Mouse (Mus musculus): Measurements from ENCODE around the gene Dlg1. TPM values are rescaled to one million over a fixed set of nuclear protein-coding genes. Genes with fewer than 3 reads are reported as not detected.
A peak's percentile ranks its signal among the peaks of the same experiment; 100 is the strongest.

Dlg1 gene
- polyA plus RNA-seq, 1 experiment from 2014 or later: 8.8 TPM

GRCm38 (mm10) chr16:31883902-31884301, 220.7 kb downstream of the Dlg1 start:
- Histone ChIP-seq H3K9ac (no peak overlapping the region), H3K4me1 (replicated peaks) (peaks cover 12% of the 10 kb centered on the region), H3K27ac (no peak overlapping the region), H3K27me3 (0 out of 2 replicates have a peak, but pooled peaks cover 4% of the 10 kb centered on the region), H3K4me2 (peak overlapping the region; percentile 41; the same call in 1 of the 2 replicates), H3K4me3 (replicated peaks) (no peak overlapping the region), H3K9me3 (replicated peaks) (no peaks in the 10 kb centered on the region), H3K36me3 (no peaks in the 10 kb centered on the region)
- 12% methylated on average over 6 of the region's 6 CpGs for WGBS (ENCODE audit: insufficient replicate concordance)
- ATAC-seq (ENCODE audit: low read depth) (peak; percentile 29; the same call in 1 of the 2 replicates), DNase-seq (no peak)

DNA sequence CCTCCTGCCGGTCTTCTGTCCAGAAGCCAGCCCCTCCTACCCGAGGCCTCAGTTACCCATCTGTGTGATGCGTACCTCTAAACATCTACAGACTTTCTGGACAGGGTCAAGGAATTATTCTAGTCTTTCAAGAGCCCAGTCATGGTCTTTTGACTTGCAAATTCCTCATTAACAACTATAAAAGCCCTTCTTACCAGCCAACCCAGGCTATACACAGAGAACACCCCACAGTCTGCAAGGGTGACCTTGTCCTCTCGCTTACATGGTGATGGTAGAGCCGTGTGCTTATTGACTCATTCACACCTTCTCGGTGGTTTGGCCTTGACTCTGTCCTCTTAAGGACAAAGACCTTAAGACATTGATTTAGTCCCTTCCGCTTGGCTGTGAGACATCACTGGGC, 227.7 kb downstream of the Dlg1 start:
- no peak overlapping the region for H3K4me2 ChIP-seq
- no peaks in the 10 kb centered on the region for H3K9me3 ChIP-seq (replicated peaks)
- no peaks in the 10 kb centered on the region for H3K36me3 ChIP-seq
- no peak overlapping the region for H3K27ac ChIP-seq
- H3K4me1 ChIP-seq (replicated peaks): no peaks in the 10 kb centered on the region
- no peak overlapping the region for H3K4me3 ChIP-seq (replicated peaks)
- no peak for DNase-seq
- whole genome bisulfite sequencing (ENCODE audit: insufficient replicate concordance): 65% methylated on average over 7 of the region's 7 CpGs
- H3K9ac ChIP-seq: no peak overlapping the region
- no peak for ATAC-seq (ENCODE audit: low read depth)
- no peaks in the 10 kb centered on the region for H3K27me3 ChIP-seq

GRCm38 (mm10) chr16:31893396-31894141, 230.3 kb downstream of the Dlg1 start:
- Histone ChIP-seq H3K27me3 (no peaks in the 10 kb centered on the region), H3K4me2 (no peak overlapping the region), H3K9ac (no peak overlapping the region), H3K4me3 (replicated peaks) (no peak overlapping the region), H3K4me1 (replicated peaks) (peaks cover 7% of the 10 kb centered on the region; the same call in 1 of the 2 replicates), H3K9me3 (replicated peaks) (no peaks in the 10 kb centered on the region), H3K27ac (no peak overlapping the region), H3K36me3 (no peaks in the 10 kb centered on the region)
- 72% methylated on average over 5 of the region's 5 CpGs for WGBS (ENCODE audit: insufficient replicate concordance)
- no peak for DNase-seq
- ATAC-seq (ENCODE audit: low read depth): no peak

GRCm38 (mm10) chr16:31896971-31897774, 233.9 kb downstream of the Dlg1 start:
- DNase-seq: peak; percentile 8
- Histone ChIP-seq H3K9me3 (replicated peaks) (no peaks in the 10 kb centered on the region), H3K4me1 (replicated peaks) (peaks cover 7% of the 10 kb centered on the region; the same call in 1 of the 2 replicates), H3K27me3 (no peaks in the 10 kb centered on the region), H3K9ac (no peak overlapping the region), H3K4me2 (peak overlapping the region; percentile 46), H3K27ac (no peak overlapping the region), H3K4me3 (replicated peaks) (no peak overlapping the region), H3K36me3 (no peaks in the 10 kb centered on the region)
- no peak for ATAC-seq (ENCODE audit: low read depth)
- WGBS (ENCODE audit: insufficient replicate concordance): 17% methylated on average over 29 of the region's 29 CpGs

GRCm38 (mm10) chr16:31898546-31899326, 235.5 kb downstream of the Dlg1 start:
- Histone ChIP-seq H3K9me3 (replicated peaks) (no peaks in the 10 kb centered on the region), H3K9ac (no peak overlapping the region), H3K27me3 (no peaks in the 10 kb centered on the region), H3K4me3 (replicated peaks) (no peak overlapping the region), H3K4me1 (replicated peaks) (peaks cover 7% of the 10 kb centered on the region; the same call in 1 of the 2 replicates), H3K27ac (no peak overlapping the region), H3K36me3 (no peaks in the 10 kb centered on the region), H3K4me2 (no peak overlapping the region)
- ATAC-seq (ENCODE audit: low read depth) (no peak), DNase-seq (no peak)
- 77% methylated on average over 18 of the region's 18 CpGs for WGBS (ENCODE audit: insufficient replicate concordance)

- H3K27ac ChIP-seq: no peak overlapping the region
- H3K4me1 ChIP-seq (replicated peaks): peaks cover 19% of the 10 kb centered on the region
- no peaks in the 10 kb centered on the region for H3K36me3 ChIP-seq
- no peak overlapping the region for H3K9ac ChIP-seq
- 70% methylated on average over 1 of the region's 1 CpGs for WGBS (ENCODE audit: insufficient replicate concordance)
- no peak for DNase-seq
- no peak overlapping the region for H3K4me3 ChIP-seq (replicated peaks)
- peaks cover 7% of the 10 kb centered on the region; the same call in 1 of the 2 replicates for H3K27me3 ChIP-seq
- ATAC-seq (ENCODE audit: low read depth): no peak
- H3K4me2 ChIP-seq: no peak overlapping the region
- no peaks in the 10 kb centered on the region for H3K9me3 ChIP-seq (replicated peaks)
Observed at GRCm38 (mm10) chr16:31901886-31902285, 238.6 kb downstream of the Dlg1 start.

DNA sequence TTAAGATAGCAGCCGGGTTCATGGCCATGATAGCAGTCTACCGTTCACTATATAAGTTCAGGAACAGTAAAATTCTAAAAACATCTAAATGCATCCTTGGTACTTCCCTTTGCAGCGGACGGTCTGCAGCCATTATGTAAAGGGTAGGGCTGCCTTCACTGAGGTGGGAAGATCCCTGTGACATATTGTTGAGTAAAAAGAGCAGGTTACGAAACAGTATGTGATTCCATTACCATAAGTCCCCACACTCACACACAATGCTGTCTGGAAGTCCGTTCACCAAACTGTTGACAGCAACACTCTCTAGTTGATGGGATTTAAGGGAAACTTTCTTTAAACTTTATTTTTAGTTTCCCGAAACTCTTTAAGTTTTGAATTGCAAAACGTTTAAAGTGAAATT, 240.0 kb downstream of the Dlg1 start:
- Histone ChIP-seq H3K36me3 (no peaks in the 10 kb centered on the region), H3K27me3 (peaks cover 7% of the 10 kb centered on the region; the same call in 1 of the 2 replicates), H3K4me3 (replicated peaks) (no peak overlapping the region), H3K4me2 (no peak overlapping the region), H3K9ac (no peak overlapping the region), H3K27ac (no peak overlapping the region), H3K9me3 (replicated peaks) (no peaks in the 10 kb centered on the region), H3K4me1 (replicated peaks) (peaks cover 13% of the 10 kb centered on the region)
- no peak for ATAC-seq (ENCODE audit: low read depth)
- 70% methylated on average over 8 of the region's 8 CpGs for WGBS (ENCODE audit: insufficient replicate concordance)
- DNase-seq: no peak

DNA sequence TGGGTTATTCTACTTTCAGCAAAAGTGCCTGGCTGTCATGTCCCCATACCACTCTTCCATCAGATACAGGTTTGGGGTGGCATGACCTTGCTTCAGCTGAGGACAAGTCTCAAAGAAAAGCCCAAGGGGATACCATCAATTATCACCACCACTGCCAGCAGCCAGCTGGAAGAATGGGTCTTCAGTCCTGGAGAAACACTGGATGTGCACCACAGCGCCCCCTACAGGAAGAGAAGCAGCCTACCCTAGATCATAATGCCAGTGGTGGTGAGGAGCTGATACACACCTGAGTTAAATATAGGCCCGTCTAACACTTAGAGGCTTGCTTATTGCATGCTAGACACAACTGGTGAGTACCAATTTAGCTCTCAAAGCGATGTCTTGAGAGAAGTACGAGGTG, 242.1 kb downstream of the Dlg1 start:
- ATAC-seq (ENCODE audit: low read depth): no peak

DNA sequence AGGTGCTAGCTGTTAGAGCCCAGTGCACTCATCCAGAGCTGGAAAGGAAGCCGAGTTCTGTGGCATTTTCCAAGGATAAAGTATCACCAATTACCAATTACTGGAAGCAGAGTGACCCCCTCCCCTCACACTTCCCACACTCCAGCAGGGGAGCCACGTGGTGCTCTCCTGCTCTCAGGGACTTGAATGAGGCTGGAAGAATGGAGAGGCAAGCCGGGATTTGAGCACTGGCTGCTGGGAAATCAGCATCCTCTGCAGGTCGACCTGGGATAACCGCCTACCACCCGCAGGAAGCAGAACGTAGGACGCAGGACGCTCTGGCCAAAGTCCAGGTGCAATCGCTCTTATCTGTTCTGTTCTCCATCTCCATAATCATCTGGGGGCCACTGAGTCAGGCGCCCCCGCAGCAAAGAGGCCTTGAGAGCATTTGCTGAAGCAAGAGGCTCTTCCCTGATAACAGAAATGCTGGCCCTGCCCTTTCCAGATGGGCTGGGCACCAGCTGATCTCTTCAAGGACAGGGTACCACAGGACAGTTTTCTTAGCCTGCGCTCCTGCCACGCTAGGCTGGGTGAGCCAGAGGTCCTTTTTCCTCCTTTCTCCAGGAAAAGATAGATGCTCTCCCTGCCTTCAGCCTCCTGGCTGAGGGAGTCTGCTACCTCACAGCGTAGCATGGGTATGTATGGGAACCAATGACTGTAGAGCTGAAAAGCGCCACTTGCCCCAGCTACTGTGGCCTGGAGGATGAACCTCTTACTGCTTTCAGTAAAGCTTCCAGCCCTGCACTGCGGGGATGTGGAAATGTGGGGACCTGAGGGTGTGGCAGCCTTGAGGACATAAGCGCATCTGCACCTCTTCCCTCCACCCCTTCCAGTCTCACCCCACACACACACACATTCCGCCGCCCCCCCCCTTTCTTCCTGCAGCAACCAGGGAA, 242.9 kb downstream of the Dlg1 start:
- no peak for ATAC-seq (ENCODE audit: low read depth)
- H3K27ac ChIP-seq: no peak overlapping the region

More for the DNA sequence above, 242.1 kb downstream of the Dlg1 start:
- H3K36me3 ChIP-seq: no peaks in the 10 kb centered on the region
- no peak overlapping the region for H3K4me2 ChIP-seq
- H3K27me3 ChIP-seq: peaks cover 7% of the 10 kb centered on the region; the same call in 1 of the 2 replicates
- 49% methylated on average over 4 of the region's 4 CpGs for WGBS (ENCODE audit: insufficient replicate concordance)
- H3K4me3 ChIP-seq (replicated peaks): no peak overlapping the region
- no peaks in the 10 kb centered on the region for H3K9me3 ChIP-seq (replicated peaks)
- no peak overlapping the region for H3K27ac ChIP-seq
- no peak overlapping the region for H3K9ac ChIP-seq
- H3K4me1 ChIP-seq (replicated peaks): peaks cover 15% of the 10 kb centered on the region
- peak; percentile 15 for DNase-seq

DNA sequence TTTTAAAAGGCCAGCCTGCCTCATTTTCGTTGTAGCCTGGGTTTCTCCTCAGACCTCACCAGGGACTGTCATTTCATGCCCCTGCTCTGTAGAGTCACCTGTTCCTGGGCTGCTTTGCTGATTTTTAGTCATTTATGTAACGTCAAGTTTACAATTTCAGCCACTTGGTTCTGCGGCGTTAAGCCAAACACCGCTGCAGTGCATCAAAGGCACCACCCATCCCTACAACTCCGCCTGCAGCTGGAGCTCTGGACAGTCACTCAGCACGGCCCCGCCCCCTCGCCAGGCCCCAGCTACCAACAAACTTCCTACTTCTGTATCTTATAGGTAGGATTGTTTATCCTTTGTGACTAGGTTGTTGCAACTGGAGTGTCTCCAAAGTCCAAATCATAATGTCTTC, 243.7 kb downstream of the Dlg1 start:
- H3K27ac ChIP-seq: no peak overlapping the region
- no peaks in the 10 kb centered on the region for H3K36me3 ChIP-seq
- H3K4me1 ChIP-seq (replicated peaks): peaks cover 17% of the 10 kb centered on the region
- WGBS (ENCODE audit: insufficient replicate concordance): 4% methylated on average over 9 of the region's 9 CpGs
- ATAC-seq (ENCODE audit: low read depth) (no peak), DNase-seq (peak; percentile 18)
- peak overlapping the region; percentile 48 for H3K4me2 ChIP-seq
- no peaks in the 10 kb centered on the region for H3K9me3 ChIP-seq (replicated peaks)
- H3K9ac ChIP-seq: no peak overlapping the region
- peak overlapping the region; percentile 13 for H3K4me3 ChIP-seq (replicated peaks)
- H3K27me3 ChIP-seq: peaks cover 10% of the 10 kb centered on the region; the same call in 1 of the 2 replicates

More for the DNA sequence above, 242.9 kb downstream of the Dlg1 start:
- H3K36me3 ChIP-seq: no peaks in the 10 kb centered on the region
- peaks cover 10% of the 10 kb centered on the region; the same call in 1 of the 2 replicates for H3K27me3 ChIP-seq
- 31% methylated on average over 20 of the region's 20 CpGs for WGBS (ENCODE audit: insufficient replicate concordance)
- H3K9ac ChIP-seq: no peak overlapping the region
- H3K9me3 ChIP-seq (replicated peaks): no peaks in the 10 kb centered on the region
- H3K4me2 ChIP-seq: peak overlapping the region; percentile 48
- peak overlapping the region; percentile 13; the same call in 1 of the 2 replicates for H3K4me3 ChIP-seq (replicated peaks)
- DNase-seq: no peak
- peaks cover 17% of the 10 kb centered on the region for H3K4me1 ChIP-seq (replicated peaks)

Measured in liver, embryonic 13.5 days (tissue).